Mouse (Mus musculus) right cerebral cortex, postnatal 36 days (tissue): Measurements from ENCODE around the gene Casq2.

Experiments used
- DNase-seq, 2 experiments: peaks; one replicate each; pipeline ENCODE4 v3.0.0; 2022; ENCODE audit warnings: low spot score in 2 of 2, mixed read lengths in 1 of 2

Casq2 gene

DNA sequence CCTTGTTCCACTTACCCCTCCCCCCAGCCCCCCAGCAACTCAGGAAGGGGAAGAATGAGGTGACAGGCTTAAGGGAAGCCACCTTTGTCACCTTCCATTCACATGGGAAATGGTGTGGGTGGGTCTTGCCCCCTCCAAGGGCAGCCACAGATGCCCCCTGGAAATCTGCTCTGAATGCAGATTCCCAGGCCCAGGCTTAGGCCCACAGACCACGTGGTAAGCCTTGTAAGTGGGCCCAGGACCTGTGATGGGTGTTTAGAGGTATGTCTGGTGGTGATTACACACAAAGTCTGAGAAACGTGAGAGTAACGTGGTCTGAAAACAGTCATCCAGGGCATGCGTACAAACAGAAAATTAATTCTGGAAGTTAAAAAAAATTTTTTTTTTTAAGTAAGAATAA lies 78.7 kb downstream of the Casq2 start:
- no peak for DNase-seq

DNA sequence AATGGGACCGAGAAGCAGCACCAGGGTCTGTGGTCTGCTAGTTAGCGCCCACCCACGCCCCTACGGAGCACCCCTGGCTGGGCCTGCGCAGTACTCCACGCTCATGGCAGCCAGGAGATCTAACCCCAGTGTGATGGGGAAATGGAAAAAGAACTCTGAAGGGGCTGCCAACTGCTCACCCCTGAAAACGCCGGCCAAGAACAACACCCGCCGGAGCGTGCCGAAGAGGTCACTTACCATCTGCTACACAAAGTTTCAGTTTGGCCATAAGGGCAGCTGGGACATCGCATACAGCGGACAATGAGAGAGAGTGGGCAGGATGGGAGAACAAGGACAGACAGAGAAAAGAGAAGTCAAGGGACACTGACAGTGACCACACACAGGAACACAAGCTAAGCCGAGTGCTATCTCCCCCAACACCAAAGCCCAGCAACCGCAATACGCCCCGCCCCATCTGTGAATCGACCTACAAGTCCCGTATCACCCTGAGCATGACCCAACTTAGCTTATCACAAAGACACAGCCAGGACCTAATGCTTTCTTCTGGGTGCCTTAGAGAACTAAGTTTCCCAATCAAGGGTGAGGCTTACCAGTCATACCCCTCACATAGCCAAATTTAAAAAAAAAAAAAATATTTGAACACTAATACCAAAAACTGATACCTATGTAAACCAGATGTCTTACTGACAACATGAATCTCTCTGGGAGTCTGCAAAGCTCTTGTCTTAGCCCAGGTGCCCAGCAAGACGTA lies 79.5 kb downstream of the Casq2 start:
- DNase-seq: no peak

DNA sequence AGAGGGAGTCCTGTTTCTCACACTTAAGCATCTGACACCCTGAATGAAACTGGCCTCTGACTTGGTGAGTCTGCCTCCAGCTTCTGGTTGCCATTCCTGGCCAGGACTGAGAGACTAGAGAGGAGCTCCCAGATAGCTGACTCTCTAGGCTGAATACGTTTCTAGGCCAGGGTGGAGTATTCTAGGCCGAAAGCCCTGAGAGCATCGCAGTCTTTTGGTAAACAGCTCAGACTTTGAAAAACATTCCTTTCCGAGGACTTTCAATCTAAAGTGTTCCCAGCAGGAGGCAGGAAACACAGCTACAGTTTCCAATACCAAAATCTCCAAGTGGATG lies 80.0 kb downstream of the Casq2 start:
- DNase-seq: no peak

DNA sequence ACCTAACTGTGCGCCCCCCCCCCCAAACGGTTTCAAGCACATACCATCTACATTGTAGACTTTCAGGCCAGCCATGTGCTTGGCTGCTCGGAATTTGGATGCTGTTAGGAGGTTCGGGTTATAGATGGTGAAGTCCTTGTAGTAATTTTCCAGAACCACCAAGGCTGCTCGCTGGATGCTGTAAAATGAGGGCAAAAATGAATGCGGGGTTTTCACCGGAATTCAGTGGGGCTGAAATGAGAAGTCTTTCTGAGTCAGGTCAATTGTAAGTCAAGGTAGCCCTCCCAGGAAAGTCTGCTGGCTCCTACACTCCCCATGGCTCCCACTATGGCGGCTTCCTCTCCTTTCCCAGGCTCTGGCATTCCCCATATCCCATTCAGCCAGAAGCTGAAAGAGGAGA lies 80.6 kb downstream of the Casq2 start:
- no peak for DNase-seq

DNA sequence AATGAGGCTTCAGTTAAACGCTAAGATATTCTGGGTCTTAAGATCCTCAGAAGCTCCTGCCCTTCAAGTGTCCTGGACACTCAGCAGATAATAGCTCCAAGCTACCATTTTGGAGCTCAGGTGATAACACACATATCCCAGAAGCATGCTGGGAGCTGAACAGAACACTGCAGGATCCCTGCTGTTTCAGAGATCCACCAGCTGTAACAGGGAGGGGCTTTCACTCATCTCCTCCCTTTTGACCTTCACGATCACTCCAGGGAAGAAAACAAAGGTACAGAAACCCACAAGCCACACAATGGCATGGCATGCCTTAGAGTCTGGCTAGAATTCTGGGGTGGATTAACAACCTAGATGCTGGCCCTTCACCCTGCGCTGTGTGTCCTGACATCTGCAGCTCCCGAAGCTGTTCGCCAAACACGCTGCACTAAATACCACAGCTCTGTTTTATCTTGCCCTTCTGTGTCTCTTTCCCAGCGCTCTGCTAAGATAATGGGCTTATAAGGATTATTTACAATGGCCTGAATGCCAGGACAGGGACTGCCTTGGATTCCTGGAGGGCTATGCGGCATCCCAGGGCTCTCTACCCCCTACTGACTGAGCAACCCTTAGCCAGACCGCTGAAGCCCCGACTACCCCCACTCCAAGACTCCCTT lies 81.5 kb downstream of the Casq2 start:
- no peak for DNase-seq

DNA sequence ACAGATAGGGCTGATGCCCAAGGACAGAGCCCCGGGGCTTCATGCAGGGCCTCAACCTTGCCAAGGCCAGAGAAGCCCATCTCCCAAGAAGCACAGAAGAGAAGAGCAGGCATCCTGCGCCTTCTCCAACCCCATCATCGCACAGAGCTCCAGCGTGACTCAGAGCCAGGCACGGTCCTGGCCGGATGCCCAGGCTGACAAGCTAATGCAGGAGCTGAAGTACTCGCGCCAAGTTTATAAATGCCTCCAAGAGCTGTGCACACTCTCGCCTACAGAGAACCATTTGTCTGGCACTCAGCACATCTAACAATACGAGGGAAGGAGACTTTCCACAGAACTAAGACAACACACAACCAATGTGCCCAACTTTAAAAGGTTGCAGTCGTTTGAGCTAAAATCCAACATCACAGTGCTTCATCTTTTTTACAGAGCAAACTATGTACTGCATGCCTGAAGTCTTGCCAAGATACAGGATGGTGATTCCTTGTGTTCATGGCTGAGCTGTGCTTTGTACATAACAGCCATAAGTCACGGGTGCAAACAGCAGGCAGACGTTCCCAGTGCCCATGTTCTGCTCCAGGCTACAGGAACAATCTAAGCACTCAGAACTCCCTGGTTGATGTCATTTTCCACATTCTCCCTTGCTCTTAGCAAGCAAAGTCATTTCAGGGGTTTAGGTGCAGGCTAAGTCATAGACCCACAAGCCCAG lies 83.1 kb downstream of the Casq2 start:
- DNase-seq: peak; percentile 96 to 97

DNA sequence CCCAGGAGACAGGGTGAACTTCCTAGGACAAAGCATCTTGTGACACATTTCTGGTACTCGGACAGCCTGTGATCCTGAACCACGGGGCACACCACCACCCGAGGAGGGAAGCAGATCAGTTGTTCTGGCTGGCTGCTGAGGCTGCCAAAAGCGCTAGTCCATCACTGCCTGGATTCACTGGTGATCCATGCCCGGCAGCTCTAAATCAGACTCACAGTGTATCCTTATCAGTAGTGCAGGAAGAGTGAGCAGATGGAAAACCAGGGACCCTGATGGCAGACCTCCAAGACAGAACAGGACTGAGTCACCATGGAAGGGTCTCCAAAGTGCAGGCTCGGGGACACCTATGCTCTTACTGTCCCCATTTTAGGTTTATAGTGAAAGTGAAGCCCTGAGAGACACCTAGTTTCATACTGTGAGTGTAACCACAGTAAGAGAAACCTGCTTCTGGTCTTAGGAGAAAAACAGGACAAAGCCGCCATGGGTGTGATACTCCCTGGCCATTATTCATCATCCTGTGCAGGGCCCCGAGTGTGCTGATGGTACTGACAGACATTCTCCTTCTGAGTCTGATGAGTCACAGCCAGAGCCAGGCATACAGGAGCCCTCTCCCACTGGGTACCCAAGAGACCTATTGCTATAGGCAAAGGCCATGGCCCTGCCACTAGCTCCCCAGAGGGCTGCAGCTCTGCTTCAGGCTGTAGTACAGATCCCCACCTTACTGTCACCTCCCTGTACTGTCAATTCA lies 88.1 kb downstream of the Casq2 start:
- DNase-seq: no peak

DNA sequence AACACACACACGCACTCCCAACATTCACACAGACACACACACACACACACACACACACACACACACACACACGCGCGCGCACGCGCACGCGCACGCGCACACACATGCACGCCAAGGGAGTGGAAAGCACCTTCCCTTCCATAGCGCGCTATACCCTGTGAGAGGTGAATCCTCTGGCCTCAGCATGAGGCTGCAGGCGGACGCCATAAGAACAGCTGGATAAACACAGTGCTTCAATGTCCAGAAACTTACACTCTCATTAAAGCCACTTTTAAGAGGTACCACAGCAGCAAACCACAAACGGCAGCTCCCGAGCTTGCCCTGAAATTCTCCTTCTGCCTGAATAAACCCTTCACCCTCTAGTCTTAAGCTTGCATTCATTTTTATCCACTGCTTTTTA lies 89.5 kb downstream of the Casq2 start:
- no peak for DNase-seq

DNA sequence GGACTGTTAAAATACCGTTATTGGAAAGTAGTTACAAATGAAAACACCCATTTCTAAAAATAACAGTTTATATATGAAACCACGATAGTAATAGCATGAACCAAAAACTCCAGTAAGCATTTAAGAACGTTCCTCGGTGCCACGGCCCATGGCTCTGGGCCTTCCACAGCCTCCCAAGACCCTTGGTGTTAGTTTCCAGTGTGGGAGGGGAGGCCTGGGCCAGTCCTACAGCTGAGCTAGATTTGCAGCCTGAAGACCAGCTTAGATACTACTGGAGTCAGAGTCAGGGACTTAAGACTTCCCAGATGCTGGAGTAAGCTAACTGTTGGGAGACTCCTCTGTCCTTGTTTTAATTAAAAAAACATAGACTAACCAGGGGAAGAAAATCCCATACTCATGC lies 89.9 kb downstream of the Casq2 start:
- no peak for DNase-seq

DNA sequence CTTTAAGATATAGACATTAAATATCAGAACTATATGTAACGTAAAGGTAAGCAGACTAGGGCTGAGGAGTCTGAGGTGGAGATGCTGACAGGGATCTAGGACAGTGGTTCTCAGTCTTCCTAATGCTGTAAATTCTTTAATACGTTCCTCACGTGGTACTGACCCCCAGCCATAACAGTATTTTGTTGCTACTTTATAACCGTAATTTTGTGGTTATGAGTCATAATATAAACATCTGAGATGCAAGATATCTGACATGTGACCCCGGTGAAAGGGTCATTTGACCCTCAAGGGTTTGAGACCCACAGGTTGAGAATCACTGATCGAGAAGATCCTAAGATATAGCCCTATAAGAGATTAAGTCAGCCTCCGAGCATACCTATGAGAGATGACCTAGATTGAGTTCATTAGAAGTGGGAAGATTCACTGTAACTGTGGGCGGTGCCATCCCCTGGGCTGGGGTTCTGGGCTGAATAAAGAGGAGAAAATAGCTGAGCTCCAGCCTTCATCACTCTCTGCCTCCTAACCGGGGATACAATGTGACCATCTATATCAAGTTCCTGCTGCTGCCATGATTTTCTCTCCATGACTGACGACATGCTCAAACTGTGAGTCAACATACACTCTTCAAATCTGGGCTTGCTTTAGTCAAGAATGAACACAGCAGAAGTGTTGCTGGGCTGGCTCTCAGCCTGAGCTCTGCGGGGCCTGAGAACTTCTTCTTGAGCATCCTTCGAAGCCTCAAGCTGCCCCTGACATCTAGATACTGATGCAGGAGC lies 91.8 kb downstream of the Casq2 start:
- no peak for DNase-seq

DNA sequence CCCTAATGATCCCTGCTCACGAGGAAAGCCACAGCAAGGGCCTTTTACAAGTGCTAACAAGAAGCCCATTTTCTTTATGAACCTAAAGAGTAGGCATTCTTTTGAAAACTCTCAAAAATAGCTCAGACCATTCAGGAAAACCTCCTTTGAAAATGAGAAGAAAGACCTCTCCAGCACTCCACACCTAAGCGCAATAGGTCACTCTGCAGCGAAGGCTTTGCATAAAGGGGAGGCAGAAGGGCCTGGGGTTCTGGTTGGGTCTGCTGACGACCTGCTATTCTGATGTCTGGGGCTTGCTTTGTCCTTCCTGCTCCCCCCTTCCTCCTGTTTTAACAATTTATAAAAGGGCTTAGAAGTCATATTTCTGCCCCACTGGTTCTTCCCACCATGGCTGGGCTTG lies 93.7 kb downstream of the Casq2 start:
- no peak for DNase-seq

DNA sequence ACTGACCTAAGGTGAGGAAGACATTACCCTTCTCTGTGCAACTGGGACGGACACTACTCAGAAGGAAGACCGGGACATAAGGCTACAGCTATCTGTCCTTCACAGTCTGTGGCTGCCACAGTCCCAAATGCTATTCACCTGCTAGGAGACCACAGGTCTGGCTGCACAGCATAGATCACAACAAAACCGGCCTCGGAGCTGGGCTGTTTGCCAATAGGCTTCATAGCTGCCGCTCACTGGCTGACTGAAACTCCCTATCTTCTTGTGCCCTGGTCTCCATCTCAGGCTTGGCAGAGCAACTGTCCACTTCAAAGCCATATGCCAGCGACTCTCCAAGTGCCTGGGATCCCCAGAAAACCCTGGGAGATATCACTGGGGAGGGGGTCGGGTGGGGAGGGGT lies 94.5 kb downstream of the Casq2 start:
- no peak for DNase-seq

DNA sequence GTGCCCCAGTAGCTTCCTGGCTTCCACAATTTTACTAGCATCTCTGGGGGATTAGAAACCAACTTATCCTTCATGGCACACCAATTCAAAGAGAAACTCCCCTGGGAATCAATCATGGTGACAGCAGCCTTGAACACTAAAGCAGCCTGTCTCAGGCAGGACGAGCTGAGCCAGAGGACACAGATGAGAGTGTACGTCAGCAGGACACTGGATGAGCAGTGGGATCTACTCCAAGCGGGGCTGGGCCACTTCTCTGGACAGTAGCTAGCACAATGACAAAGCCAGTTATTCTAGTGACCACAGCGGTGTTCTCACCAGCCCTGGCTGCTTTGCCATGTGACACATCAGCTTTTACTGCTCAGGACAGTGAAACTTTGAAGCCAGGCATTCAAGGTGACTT lies 95.0 kb downstream of the Casq2 start:
- DNase-seq: no peak

DNA sequence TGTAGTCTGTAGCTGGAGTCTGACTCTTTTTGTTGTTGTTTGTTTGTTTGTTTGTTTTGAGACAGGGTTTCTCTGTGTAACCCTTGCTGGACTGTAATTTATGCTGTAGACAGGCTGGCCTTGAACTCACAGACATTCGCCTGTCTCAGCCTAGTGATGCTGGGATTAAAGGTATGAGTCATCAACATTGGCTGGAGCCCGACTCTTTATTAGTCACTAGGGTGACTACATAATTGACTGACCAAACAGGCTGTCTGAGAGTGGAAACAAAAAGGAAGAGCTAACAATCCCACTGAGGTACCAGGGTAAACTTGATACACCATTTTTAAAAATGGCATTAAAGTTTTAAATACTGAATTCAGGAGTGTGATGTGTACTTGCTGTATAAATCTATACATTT lies 96.4 kb downstream of the Casq2 start:
- no peak for DNase-seq

DNA sequence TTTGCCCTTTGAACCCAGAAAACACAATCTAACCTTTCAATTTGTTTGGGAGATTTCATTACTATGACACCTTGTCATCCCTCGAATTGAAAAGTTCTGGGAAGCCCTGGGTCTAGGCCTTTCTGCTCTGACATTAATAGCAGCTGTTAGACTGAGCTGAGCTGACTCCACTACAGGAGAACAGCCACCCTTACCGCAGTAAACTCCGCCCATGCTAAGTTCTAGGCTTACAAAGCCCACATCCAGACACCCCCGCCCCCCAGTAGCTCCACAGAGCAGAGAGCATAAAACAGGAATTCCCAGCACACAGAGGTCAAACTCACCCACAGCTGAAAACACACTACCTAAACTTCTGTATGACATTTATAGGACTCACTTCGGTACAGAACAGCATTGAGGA lies 98.5 kb downstream of the Casq2 start:
- DNase-seq: no peak

DNA sequence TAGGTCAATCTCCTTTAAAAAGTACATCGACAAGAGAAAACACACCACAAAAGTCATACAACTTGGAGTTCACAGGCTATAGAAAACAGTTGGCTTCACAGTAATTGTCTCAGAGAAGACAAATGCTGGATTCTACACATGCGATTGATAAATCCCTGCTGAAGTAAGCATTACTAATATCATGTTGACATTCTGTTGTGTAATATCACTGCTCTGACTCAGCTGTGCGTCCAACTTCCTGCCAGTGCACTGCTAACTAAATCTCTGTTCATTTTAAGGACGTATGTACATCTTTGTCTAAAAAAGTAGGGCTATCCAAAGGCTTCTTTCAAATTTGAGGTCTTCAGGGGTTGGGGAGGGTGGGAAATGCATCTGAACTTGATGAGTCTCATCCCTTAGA lies 101.2 kb downstream of the Casq2 start:
- DNase-seq: no peak

DNA sequence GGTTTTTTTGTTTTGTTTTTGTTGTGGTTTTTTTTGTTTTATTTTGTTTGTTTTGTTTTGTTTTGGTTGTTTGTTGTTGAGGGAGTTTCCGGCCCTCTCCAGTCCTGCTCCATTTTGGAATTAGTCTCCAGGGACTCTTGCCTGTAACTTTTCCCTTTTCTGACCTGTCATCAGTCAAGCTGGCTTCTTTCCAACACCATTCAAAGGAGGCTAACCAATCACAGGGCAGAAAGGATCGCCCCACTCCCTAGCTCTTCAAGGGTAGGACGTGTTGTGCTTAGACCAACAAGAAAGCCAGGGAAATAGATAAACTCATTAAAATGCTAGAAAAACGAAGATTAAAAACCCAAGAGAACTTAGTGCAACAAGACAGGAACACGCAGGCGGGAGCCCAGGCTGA lies 102.8 kb downstream of the Casq2 start:
- no peak for DNase-seq

DNA sequence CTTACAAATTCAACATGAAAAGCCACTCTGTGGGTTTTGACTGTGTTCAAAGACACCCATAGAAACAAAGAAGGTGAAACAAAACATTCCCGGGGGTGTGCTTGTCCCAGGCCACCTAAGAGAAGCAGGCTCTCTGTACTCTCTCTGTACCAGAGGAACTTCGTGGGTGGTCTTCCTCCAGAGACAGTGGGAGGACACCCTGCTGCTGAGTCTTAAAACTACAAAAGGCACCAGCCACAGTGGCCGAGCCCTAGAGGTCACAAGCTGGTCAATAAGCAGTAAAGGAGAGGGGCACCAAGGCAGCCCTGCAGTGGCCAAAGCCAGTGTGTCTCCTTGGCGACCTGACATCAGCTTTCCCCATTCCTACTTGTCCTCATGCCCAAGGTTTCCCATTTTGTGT lies 103.8 kb downstream of the Casq2 start:
- no peak for DNase-seq

DNA sequence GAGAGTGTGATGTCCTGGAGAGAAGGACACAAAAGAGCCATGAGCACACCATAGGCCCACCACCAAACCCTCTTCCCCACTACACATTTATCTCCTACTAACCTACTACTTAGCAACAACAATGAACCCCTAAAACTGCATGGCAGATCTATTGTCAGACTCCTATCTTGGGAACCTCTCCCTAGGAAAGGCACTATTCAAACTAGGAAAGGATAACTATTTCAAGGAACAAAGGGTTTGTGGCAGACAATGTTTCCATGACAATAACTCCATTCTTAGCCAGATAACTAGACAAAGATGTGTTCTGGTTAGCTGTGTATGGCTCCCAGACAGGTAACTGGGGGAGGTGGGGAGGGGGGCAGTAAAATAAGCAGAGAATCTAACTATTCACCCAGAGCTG lies 104.4 kb downstream of the Casq2 start:
- no peak for DNase-seq

DNA sequence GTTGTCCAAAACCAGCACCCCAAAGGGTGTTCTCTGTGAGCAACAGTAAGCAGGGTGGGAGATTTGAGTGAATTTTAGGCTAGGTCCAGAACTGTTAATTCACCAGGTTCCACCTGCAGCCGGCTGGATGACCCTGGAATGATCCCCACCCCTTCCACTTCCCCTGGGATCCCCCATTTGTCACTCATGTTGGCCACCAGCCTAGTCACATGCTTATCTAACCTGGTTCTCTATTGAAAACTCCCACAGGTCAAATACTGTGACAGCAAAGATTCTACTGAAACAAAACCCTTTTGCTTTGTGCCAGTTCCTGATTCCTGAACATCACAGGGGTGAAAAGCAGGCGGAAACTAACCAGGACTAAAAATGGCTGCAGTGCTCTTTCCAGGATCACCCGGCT lies 105.4 kb downstream of the Casq2 start:
- no peak for DNase-seq

DNA sequence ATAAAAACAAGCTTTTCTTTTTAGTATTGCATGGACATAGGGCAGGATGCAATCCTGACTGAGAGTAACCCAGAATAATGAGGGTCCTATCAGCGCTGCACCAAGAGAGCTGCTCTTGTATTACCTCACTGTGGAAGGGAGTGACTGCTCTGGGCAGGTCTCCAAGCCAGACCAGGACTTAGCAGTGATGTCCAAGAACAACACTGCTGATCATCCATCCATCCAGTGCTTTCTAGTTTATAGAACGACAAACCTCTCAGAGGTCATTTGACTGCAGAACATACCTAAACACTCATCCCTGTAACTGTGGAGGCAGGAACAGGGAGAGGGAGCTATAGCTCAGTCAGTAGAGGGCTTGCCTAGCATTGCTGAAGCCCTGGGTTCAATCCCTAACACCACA lies 106.4 kb downstream of the Casq2 start:
- no peak for DNase-seq
